Mouse (Mus musculus) bone marrow macrophage, adult 2 months (primary cell): ENCODE measurements around the gene Samd7. TPM values are rescaled to one million over a fixed set of nuclear protein-coding genes. Genes with fewer than 3 reads are reported as not detected.

Experiments
- H3K27ac ChIP-seq: 2 replicates; pipeline ENCODE4 v1.5.1; 2012; ENCODE audit warnings: low read depth, low read length; ENCODE audit not compliant: insufficient read depth
- H3K4me1 ChIP-seq: 2 replicates; pipeline ENCODE4 v1.6.1; 2012; ENCODE audit warnings: low read length; ENCODE audit not compliant: control insufficient read depth, insufficient read depth
- H3K4me3 ChIP-seq: 2 replicates; pipeline ENCODE4 v1.5.1; 2012; ENCODE audit warnings: mild to moderate bottlenecking, low read length, moderate library complexity; ENCODE audit not compliant: insufficient read depth
- CTCF ChIP-seq: IDR thresholded peaks from 2 replicates; pipeline ENCODE4 v1.5.1; 2012; ENCODE audit warnings: low read depth, mild to moderate bottlenecking, low read length, moderate library complexity
- POLR2A ChIP-seq: IDR thresholded peaks from 2 replicates; pipeline ENCODE4 v1.6.1; 2012; ENCODE audit warnings: mild to moderate bottlenecking, low read depth, low read length, borderline replicate concordance
- polyA plus RNA-seq: library from polyadenylated mRNA; stranded (reverse); fragments of >200 nt; gene quantifications from 2 replicates; pipeline ENCODE4 v1.2.4, GENCODE M21; 2012; ENCODE audit not compliant: missing spikeins, insufficient read depth, insufficient read length

The Samd7 gene
- polyA plus RNA-seq, 1 experiment = not detected

GRCm38 (mm10) chr3:30764877-30765276, 18.8 kb downstream of the Samd7 start:
- Histone ChIP-seq H3K27ac (no peak overlapping the region), H3K4me3 (no peak overlapping the region), H3K4me1 (no peaks in the 10 kb centered on the region)
- TF ChIP-seq CTCF (no peak), POLR2A (no peak)

- TF ChIP-seq POLR2A (no peak), CTCF (no peak)
- Histone ChIP-seq H3K4me1 (no peaks in the 10 kb centered on the region), H3K27ac (no peak overlapping the region), H3K4me3 (no peak overlapping the region)
These were observed 19.4 kb downstream of the Samd7 start for GRCm38 (mm10) chr3:30765311-30766027.

DNA sequence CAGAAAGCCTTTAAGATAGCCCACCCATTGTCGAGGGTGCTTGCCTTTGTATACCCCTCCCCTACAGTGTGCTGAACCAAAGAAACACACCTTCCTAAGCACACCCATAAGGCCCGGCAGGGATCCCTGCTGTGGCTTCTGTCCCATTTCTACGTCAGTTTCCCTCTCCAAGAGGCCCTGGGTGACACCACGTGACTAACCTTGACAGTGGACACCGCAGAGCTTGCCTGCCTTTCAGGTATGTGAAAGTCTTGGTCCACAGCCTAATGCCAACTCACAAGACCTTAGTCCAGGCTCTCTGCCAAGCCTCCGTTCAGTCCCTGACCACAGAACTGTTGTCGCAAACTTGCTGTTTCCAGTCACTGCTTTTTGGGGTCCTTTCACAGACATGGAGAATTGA, 20.1 kb downstream of the Samd7 start:
- no peak for TF ChIP-seq POLR2A
- no peak for TF ChIP-seq CTCF
- no peak overlapping the region for H3K27ac ChIP-seq
- H3K4me3 ChIP-seq = no peak overlapping the region
- H3K4me1 ChIP-seq = no peaks in the 10 kb centered on the region

GRCm38 (mm10) chr3:30767271-30767670, 21.2 kb downstream of the Samd7 start:
- Histone ChIP-seq H3K4me3 (no peak overlapping the region), H3K4me1 (no peaks in the 10 kb centered on the region), H3K27ac (no peak overlapping the region)
- no peak for TF ChIP-seq POLR2A
- TF ChIP-seq CTCF = no peak

GRCm38 (mm10) chr3:30769755-30770515, 23.8 kb downstream of the Samd7 start:
- TF ChIP-seq POLR2A = no peak
- H3K27ac ChIP-seq = no peak overlapping the region
- H3K4me1 ChIP-seq = no peaks in the 10 kb centered on the region
- no peak overlapping the region for H3K4me3 ChIP-seq

DNA sequence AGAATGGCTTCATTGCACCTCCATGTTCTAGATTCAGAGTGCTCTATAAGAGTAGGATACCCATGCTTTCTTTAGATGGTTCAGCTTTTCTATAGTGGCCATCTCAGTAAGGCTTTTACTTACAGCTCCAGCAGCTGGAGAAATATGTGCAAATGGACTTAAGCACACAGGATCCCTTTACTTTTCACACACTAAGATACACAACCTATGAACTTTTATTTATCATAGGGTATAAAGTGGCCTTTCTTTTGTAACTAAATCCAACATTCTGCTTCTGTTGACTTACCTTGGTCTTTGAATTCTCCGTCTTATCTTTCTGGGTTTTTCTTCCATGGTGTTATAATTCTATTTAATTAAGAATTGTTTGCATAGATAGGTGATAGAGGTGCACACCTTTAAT, 25.5 kb downstream of the Samd7 start:
- Histone ChIP-seq H3K27ac (no peak overlapping the region), H3K4me1 (no peaks in the 10 kb centered on the region), H3K4me3 (no peak overlapping the region)
- no peak for TF ChIP-seq POLR2A
- TF ChIP-seq CTCF = no peak

- Histone ChIP-seq H3K4me1 (no peaks in the 10 kb centered on the region), H3K4me3 (no peak overlapping the region), H3K27ac (no peak overlapping the region)
- no peak for TF ChIP-seq CTCF
- TF ChIP-seq POLR2A = no peak
These were observed 26.5 kb downstream of the Samd7 start for GRCm38 (mm10) chr3:30772631-30773030.

GRCm38 (mm10) chr3:30774677-30775076, 28.6 kb downstream of the Samd7 start:
- no peak for TF ChIP-seq POLR2A
- no peak for TF ChIP-seq CTCF
- Histone ChIP-seq H3K4me1 (no peaks in the 10 kb centered on the region), H3K4me3 (no peak overlapping the region), H3K27ac (no peak overlapping the region)

- Histone ChIP-seq H3K4me1 (no peaks in the 10 kb centered on the region), H3K27ac (no peak overlapping the region), H3K4me3 (no peak overlapping the region)
- no peak for TF ChIP-seq CTCF
- TF ChIP-seq POLR2A = no peak
These were observed 31.9 kb downstream of the Samd7 start for GRCm38 (mm10) chr3:30777984-30778383.

DNA sequence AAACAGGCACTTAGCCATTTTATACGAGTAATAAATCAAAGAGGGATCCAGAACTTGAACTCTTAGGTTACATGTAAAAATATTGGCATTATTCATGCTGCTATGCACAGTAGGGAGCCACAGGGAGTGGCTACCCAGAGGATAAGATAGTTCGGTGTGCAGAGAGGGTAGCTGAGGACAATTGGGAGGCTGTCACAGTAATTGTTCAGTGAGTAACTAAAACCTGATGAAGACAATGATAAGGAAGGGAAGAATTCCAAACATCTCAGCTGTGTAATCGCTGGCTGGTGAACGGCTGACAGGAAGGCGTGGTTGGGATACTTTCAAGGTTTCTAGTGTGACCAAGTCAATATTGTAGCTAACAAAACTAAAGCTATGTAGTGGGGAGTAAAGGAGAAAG, 42.4 kb downstream of the Samd7 start:
- H3K27ac ChIP-seq = no peak overlapping the region
- TF ChIP-seq CTCF (no peak), POLR2A (no peak)
- H3K4me1 ChIP-seq = no peaks in the 10 kb centered on the region
- no peak overlapping the region for H3K4me3 ChIP-seq

DNA sequence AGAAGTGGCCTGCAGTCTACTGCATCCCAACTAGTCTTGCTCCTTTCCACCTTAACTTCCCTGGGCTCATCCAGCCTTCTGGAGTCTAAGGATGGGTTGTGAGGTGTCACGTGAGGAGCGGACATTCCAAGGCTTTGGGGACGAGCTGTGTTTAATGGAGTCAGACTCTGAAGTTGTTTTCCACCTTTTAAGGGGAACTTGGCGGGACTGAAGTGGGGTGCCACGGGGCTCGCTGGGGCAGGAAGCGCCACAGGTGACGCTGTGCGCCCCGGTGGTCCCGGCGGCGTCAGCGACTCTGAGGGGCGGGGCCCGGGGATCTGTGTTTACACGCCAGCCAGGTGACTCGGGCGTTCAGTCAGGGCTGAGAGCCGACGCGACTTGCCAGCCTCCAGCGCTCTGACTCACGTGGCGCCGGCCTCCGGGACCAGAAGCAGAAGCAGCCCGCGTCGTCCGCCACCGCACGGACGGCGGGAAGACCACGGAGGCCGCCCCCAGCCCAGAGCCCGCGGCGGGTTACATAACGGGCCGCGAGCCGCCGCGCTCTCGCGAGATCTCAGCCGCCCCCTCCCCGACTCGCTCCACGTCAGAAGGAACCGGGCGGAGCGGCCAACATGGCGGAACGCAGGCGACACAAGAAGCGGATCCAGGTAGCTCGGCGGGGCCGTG, 46.8 kb downstream of the Samd7 start, which contains the start of gene Sec62:
Gene Sec62 (plus strand): TSS at position 139 of the 666 bp plus-strand sequence.
- Histone ChIP-seq H3K27ac (peak within 1 kb of the TSS; percentile 74), H3K4me1 (no peaks in the 10 kb centered on the region), H3K4me3 (peak within 1 kb of the TSS; percentile 88)
- no peak for TF ChIP-seq CTCF
